9 mouse cellular contexts compared by ENCODE assay signal in the genomic region with DNA sequence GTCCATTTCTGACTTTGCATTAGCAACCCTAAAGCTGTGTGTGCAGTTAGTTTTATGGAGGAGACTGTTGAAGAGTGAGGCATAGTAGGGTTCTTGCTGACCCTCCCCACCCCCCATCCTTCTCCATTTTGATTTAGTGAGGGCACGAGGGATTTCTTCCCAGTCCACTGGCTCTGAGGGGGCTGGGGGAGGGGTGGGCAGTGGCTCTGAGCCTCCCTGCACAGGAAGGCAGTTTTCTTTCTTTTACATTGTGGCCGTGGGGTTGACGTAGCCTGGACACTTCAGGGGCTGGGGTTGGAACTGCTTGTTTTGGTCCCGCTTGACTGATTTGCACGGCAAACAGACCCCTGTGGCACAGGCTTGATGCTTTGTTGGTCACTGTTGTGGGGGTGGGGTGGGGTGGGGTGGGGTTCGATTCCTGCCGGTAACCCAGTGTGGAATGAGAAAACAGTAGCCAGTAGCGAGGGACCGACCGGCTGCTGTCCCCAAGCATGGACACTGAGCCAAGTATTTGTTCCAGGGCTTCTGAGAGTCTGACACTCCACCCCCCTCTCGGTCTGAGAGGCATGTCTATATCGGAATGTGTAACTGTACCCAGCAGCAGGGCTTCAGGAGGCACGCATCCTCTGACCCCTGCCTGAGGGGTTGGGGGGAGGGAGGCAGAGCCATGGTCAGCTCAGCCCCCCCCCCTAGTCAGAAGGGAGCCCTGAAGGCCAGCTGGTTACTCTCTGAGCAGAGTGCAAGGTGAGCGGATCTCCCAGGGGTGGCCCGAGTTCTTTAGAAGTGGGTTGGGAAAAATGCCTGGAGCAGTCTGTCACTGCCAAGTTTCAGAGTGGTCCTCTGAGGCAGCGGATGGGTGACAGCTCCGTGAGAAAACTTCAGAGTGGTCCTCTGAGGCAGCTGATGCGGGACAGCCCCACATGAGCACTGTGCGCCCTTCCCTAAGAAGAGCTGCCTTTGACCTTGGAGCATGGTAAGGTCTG. TPM values are rescaled to one million over a fixed set of nuclear protein-coding genes. Genes with fewer than 3 reads are reported as not detected.
DNase-seq lines count a peak whose midpoint lies in the region; ATAC-seq and TF ChIP-seq lines count a peak whose summit lies in the region.
"Had no signal": no experiment of that assay in that cellular context is flagged by ENCODE, and none has a peak within 500 bp of the region (broad histone marks: within the 10 kb centered on the region; RNA-seq: fewer than 3 reads in every experiment).

No protein-coding gene starts in this region.

- no peak for DNase-seq in liver, adult 2 months (ENCODE audit: extremely low read depth, low read depth, low spot score)
- no peak for DNase-seq in liver
- peak; percentile 84 for DNase-seq in heart, adult 8-10 months (ENCODE audit: low spot score)
- peak; percentile 90 for DNase-seq in kidney, postnatal 0 days (ENCODE audit: low spot score)
- DNase-seq in lung, postnatal 36 days, result peak; percentile 88
- no peak for DNase-seq in thymus, adult 18-20 months
- no peak for DNase-seq in thymus, postnatal 25 days

- 49% methylated on average over 19 of the region's 19 CpGs for WGBS in liver, adult 2 months
- 8% methylated on average over 19 of the region's 19 CpGs for WGBS in kidney, postnatal 0 days

- peak; percentile 70 for ATAC-seq in kidney, postnatal 0 days (replicated peaks; ENCODE audit: low FRiP score, low read depth)
- no peak for ATAC-seq in erythroblast, adult 5-6 weeks (replicated peaks; ENCODE audit: low FRiP score, poor library complexity, severe bottlenecking)

- H3K27me3 ChIP-seq in liver, adult 2 months (ENCODE audit: control insufficient read depth, insufficient read depth, low read length), result no peaks in the 10 kb centered on the region
- H3K27me3 ChIP-seq in kidney, postnatal 0 days (ENCODE audit: insufficient read depth, low read length), result no peaks in the 10 kb centered on the region

- no peaks in the 10 kb centered on the region for H3K9me3 ChIP-seq in kidney, postnatal 0 days (replicated peaks; ENCODE audit: low read length)

- H3K4me1 ChIP-seq in liver, adult 2 months (ENCODE audit: control insufficient read depth, insufficient read depth, low read length), result peaks cover 52% of the 10 kb centered on the region
- peaks cover 42% of the 10 kb centered on the region for H3K4me1 ChIP-seq in kidney, postnatal 0 days (replicated peaks; ENCODE audit: insufficient read depth, low read length)

- peak overlapping the region; percentile 63 for H3K4me2 ChIP-seq in kidney, postnatal 0 days (ENCODE audit: low read length)

- no peak for TF ChIP-seq CTCF in liver, adult 2 months (IDR thresholded peaks at IDR 0.05; ENCODE audit: low read depth, low read length)
- TF ChIP-seq CTCF in kidney, postnatal 0 days (IDR thresholded peaks at IDR 0.05; ENCODE audit: low read depth), result no peak

- peak overlapping the region; percentile 22; the same call in 1 of the 2 replicates for H3K4me3 ChIP-seq in liver, adult 2 months (ENCODE audit: insufficient read depth, low read depth, low read length)
- H3K4me3 ChIP-seq in kidney, postnatal 0 days (replicated peaks; ENCODE audit: low read depth, low read length), result peak overlapping the region; percentile 35

- peak overlapping the region; percentile 11; the same call in 1 of the 2 replicates for H3K27ac ChIP-seq in liver, adult 2 months (replicated peaks; ENCODE audit: insufficient read depth, low read depth, low read length)
- H3K27ac ChIP-seq in kidney, postnatal 0 days, result peak overlapping the region; percentile 93

- H3K36me3 ChIP-seq in liver, adult 2 months (ENCODE audit: control insufficient read depth, insufficient read depth, low read length), result no peaks in the 10 kb centered on the region
- 0 out of 2 replicates have a peak, but pooled peaks cover 3% of the 10 kb centered on the region for H3K36me3 ChIP-seq in kidney, postnatal 0 days (ENCODE audit: insufficient read depth, low read length)

- TF ChIP-seq POLR2A in liver, adult 2 months (IDR thresholded peaks at IDR 0.05; ENCODE audit: extremely low read depth, insufficient read depth, low read length), result no peak

- H3K9ac ChIP-seq in liver, adult 2 months (ENCODE audit: low read depth, low read length), result 0 out of 2 replicates have a peak overlapping the region, but pooled peaks have one; percentile 42
- H3K9ac ChIP-seq in kidney, postnatal 0 days (ENCODE audit: low read depth, low read length), result peak overlapping the region; percentile 58

- peaks cover 43% of the 10 kb centered on the region; the same call in 1 of the 2 replicates for H3K79me2 ChIP-seq in liver, adult 2 months (ENCODE audit: control insufficient read depth, insufficient read depth, low read length)

RNA-seq across cellular contexts. Expression of a gene that starts 25.2 kb away (rescaled TPM):
- 66.7 and 90.9 TPM in 2 replicates for total RNA-seq in liver, adult 2 months (2014; rRNA removed)
- 140 and 169 TPM in 2 replicates for polyA plus RNA-seq in liver, adult 2 months (2012; rRNA removed)
- total RNA-seq in heart, adult 8-10 months (2022), result 10 to 100 TPM; 46.6 to 60.7 (median 56.0) TPM
- 35.6 and 39.9 TPM in 2 replicates for polyA plus RNA-seq in kidney, postnatal 0 days (2015; fragmentation: Nextera tagmentation; extraction: Ambion mirVana)
- total RNA-seq in erythroblast, adult 5-6 weeks (2015; ENCODE audit: low replicate concordance), result 5.2 and 7.9 TPM in 2 replicates
- total RNA-seq in erythroblast, adult 5-6 weeks (2017; ENCODE audit: low replicate concordance), result 8.2 and 9.8 TPM in 2 replicates

RNA-seq across cellular contexts. Expression of a gene that starts 48.9 kb away (rescaled TPM):
- 106 and 193 TPM in 2 replicates for total RNA-seq in liver, adult 2 months (2014; rRNA removed)
- 85.1 and 113 TPM in 2 replicates for polyA plus RNA-seq in liver, adult 2 months (2012; rRNA removed)
- not detected for total RNA-seq in heart, adult 8-10 months (2022)
- polyA plus RNA-seq in kidney, postnatal 0 days (2015; fragmentation: Nextera tagmentation; extraction: Ambion mirVana), result not detected in 2 replicates
- total RNA-seq in erythroblast, adult 5-6 weeks (2015; ENCODE audit: low replicate concordance), result not detected in 2 replicates
- total RNA-seq in erythroblast, adult 5-6 weeks (2017; ENCODE audit: low replicate concordance), result not detected in 2 replicates
- total RNA-seq: gastrocnemius, postnatal 4 days had no signal

RNA-seq across cellular contexts. Expression of a gene that starts 50.9 kb away (rescaled TPM):
- total RNA-seq in liver, adult 2 months (2014; rRNA removed), result 33.8 and 34.6 TPM in 2 replicates
- polyA plus RNA-seq in liver, adult 2 months (2012; rRNA removed), result 13.9 and 15.1 TPM in 2 replicates
- 1 to 10 TPM; 2.2 to 4.9 (median 2.7) TPM for total RNA-seq in heart, adult 8-10 months (2022)
- 47.1 and 50.0 TPM in 2 replicates for polyA plus RNA-seq in kidney, postnatal 0 days (2015; fragmentation: Nextera tagmentation; extraction: Ambion mirVana)
- 1.9 TPM in 2 replicates for total RNA-seq in erythroblast, adult 5-6 weeks (2015; ENCODE audit: low replicate concordance)
- 2.9 and 3.9 TPM in 2 replicates for total RNA-seq in erythroblast, adult 5-6 weeks (2017; ENCODE audit: low replicate concordance)

RNA-seq across cellular contexts. Expression of a gene that starts 51.1 kb away (rescaled TPM):
- total RNA-seq in liver, adult 2 months (2014; rRNA removed), result 21.9 and 25.1 TPM in 2 replicates
- 8.7 and 12.7 TPM in 2 replicates for polyA plus RNA-seq in liver, adult 2 months (2012; rRNA removed)
- total RNA-seq in heart, adult 8-10 months (2022), result 10 to 100 TPM; 31.3 to 56.0 (median 43.5) TPM
- polyA plus RNA-seq in kidney, postnatal 0 days (2015; fragmentation: Nextera tagmentation; extraction: Ambion mirVana), result 96.6 and 105 TPM in 2 replicates
- 4.2 and 5.9 TPM in 2 replicates for total RNA-seq in erythroblast, adult 5-6 weeks (2015; ENCODE audit: low replicate concordance)
- total RNA-seq in erythroblast, adult 5-6 weeks (2017; ENCODE audit: low replicate concordance), result 3.2 and 4.2 TPM in 2 replicates

Comparison
In these comparisons a context has a peak if more than half of its experiments do, and no peak if none do; other contexts are left out.
1. DNase-seq: peak in heart, adult 8-10 months (single experiment), kidney, postnatal 0 days (single experiment) and lung, postnatal 36 days (single experiment); none in liver, adult 2 months (single experiment), liver (single experiment), thymus, adult 18-20 months (0 of 2) and thymus, postnatal 25 days (single experiment).
2. RNA of a gene that starts 48.9 kb away (total RNA-seq): 106 to 193 TPM in liver, adult 2 months; not detected in heart, adult 8-10 months and not detected in erythroblast, adult 5-6 weeks; every median in the first group is over 100 times any median in the second.